Mouse (Mus musculus) forebrain, postnatal 0 days (tissue): Measurements from ENCODE around the gene Nhlrc2. TPM values are rescaled to one million over a fixed set of nuclear protein-coding genes. Genes with fewer than 3 reads are reported as not detected.
A peak's percentile ranks its signal among the peaks of the same experiment; 100 is the strongest.

Source experiments
- ATAC-seq: fragments of 200-750 bp; cut with Nextera tagmentation; 2 replicates; pipeline ENCODE4 v1.8.0; 2017; ENCODE audit warnings: mild to moderate bottlenecking, moderate library complexity
- DNase-seq: peaks from one replicate; pipeline ENCODE4 v3.0.0-alpha.2; 2015
- H3K27ac ChIP-seq: fragments of 300-500 bp; sonication (generic); 2 replicates; pipeline ENCODE4 v1.5.1; 2014; ENCODE audit warnings: low read depth, mild to moderate bottlenecking, antibody characterized with exemption, low read length, moderate library complexity, mixed read lengths
- H3K27me3 ChIP-seq: fragments of 300-500 bp; sonication (generic); 2 replicates; pipeline ENCODE4 v1.6.1; 2014; ENCODE audit warnings: mild to moderate bottlenecking, low read length, mixed read lengths; ENCODE audit not compliant: insufficient read depth
- H3K36me3 ChIP-seq: fragments of 300-500 bp; sonication (generic); 2 replicates; pipeline ENCODE4 v1.6.1; 2014; ENCODE audit warnings: mild to moderate bottlenecking, moderate library complexity; ENCODE audit not compliant: insufficient read depth
- H3K4me1 ChIP-seq: fragments of 300-500 bp; sonication (generic); 2 replicates; pipeline ENCODE4 v1.6.1; 2014; ENCODE audit warnings: antibody characterized with exemption; ENCODE audit not compliant: insufficient read depth
- H3K4me2 ChIP-seq: fragments of 300-500 bp; sonication (generic); 2 replicates; pipeline ENCODE4 v1.6.1; 2014; ENCODE audit warnings: low read depth, mild to moderate bottlenecking, moderate library complexity
- H3K4me3 ChIP-seq: fragments of 300-500 bp; sonication (generic); 2 replicates; pipeline ENCODE4 v1.5.1; 2014; ENCODE audit warnings: low read depth, low read length, mixed read lengths
- H3K9ac ChIP-seq: fragments of 300-500 bp; sonication (generic); 2 replicates; pipeline ENCODE4 v1.6.1; 2014; ENCODE audit warnings: mild to moderate bottlenecking
- H3K9me3 ChIP-seq: fragments of 300-500 bp; sonication (generic); 2 replicates; pipeline ENCODE4 v1.6.1; 2016; ENCODE audit warnings: low read length
- CTCF ChIP-seq: sonication (generic); IDR thresholded peaks from 2 replicates; pipeline ENCODE4 v1.5.1; 2016; ENCODE audit warnings: antibody characterized with exemption, control low read depth, low read depth
- WGBS: fragments of 180-500 bp; shearing (Covaris S2); extraction: QIAGEN DNeasy Blood & Tissue Kit; methylation state at CpG from one replicate; pipeline ENCODE4 v1.1.7; 2014; 5-methylcytosine and 5-hydroxymethylcytosine counted together
- polyA plus RNA-seq: library from polyadenylated mRNA; unstranded; fragments of >200 nt; fragmentation: Nextera tagmentation; extraction: Ambion mirVana; gene quantifications from 2 replicates; pipeline ENCODE4 v1.2.1, GENCODE M21; 2015
- total RNA-seq: library from RNA; depleted of rRNA; stranded (reverse); fragments of >200 nt; gene quantifications from 2 replicates; pipeline ENCODE4 v1.2.3, GENCODE M21; 2014

The Nhlrc2 gene
- total and polyA plus RNA-seq, 2 experiments from 2014 or later: 5.8 to 13.7 TPM

DNA sequence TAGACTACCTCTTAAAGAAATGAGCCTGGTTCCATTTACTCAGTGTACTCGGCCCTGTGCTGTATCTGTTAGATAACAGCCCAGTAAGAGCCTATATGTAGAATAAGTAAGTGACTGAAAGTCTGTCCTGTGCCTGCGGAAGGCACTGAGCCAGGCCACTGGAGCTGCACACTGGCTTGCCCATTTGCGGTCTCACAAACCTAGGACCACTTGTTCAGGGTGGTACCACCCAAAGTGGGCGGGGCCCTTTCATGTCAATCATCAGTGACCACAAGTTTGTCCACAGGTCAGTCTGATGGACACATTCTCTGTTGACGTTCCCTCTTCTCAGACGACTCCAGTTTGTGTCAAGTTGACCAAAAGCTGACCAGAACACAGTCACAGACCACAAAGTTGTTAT is 40.9 kb downstream of the Nhlrc2 start:
- Histone ChIP-seq H3K9me3 (no peaks in the 10 kb centered on the region), H3K4me1 (no peaks in the 10 kb centered on the region), H3K4me2 (no peak overlapping the region), H3K4me3 (no peak overlapping the region), H3K27me3 (no peaks in the 10 kb centered on the region), H3K9ac (no peak overlapping the region), H3K27ac (no peak overlapping the region), H3K36me3 (peaks cover 37% of the 10 kb centered on the region)
- ATAC-seq (no peak), DNase-seq (no peak)
- no peak for TF ChIP-seq CTCF
- 96% methylated on average over 6 of the region's 6 CpGs for WGBS

DNA sequence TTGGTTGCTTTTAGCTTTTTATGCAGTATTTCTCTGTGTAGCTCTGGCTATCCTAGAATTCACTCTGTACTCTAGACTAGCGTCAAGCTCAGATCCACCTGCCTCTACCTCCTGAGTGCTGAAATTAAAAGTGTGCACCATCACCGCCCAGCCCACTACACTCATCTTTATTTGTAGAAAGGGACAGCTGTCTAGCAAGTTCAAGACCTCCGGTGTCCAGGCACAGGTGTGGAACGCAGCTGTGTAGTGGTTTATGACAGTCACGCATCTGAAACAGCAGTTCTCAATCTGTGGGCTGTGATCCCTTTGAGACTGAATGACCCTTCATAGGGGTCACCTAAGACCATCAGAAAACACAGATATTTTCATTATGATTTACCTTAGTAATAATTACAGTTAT is 41.4 kb downstream of the Nhlrc2 start:
- no peak for TF ChIP-seq CTCF
- 96% methylated on average over 5 of the region's 5 CpGs for whole genome bisulfite sequencing
- no peak overlapping the region for H3K27ac ChIP-seq
- no peaks in the 10 kb centered on the region for H3K27me3 ChIP-seq
- H3K9me3 ChIP-seq: no peaks in the 10 kb centered on the region
- no peak for DNase-seq
- H3K36me3 ChIP-seq: peaks cover 38% of the 10 kb centered on the region
- no peak overlapping the region for H3K4me3 ChIP-seq
- ATAC-seq: no peak
- H3K4me2 ChIP-seq: no peak overlapping the region
- no peak overlapping the region for H3K9ac ChIP-seq
- H3K4me1 ChIP-seq: no peaks in the 10 kb centered on the region

DNA sequence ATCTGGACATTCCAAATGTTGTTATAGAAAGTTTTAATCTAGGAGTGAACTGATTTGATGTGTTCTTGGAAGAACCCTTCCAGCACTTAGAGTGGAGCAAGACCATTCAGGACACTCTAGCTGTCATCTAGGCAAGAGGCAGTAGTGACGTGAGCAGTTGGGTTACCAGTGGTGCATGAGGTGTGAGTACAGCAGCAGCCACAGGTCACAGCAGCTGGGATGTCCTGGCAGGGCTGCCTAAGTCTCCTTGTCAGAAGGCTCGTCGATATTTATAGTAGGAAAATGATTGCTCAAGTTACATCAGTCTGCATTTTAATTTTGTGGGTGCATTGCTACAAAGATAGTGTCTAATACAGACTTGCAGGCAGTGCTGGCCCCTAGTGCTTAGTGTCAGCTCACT is 42.2 kb downstream of the Nhlrc2 start:
- H3K36me3 ChIP-seq: peaks cover 46% of the 10 kb centered on the region
- no peaks in the 10 kb centered on the region for H3K27me3 ChIP-seq
- H3K4me3 ChIP-seq: no peak overlapping the region
- WGBS: 96% methylated on average over 3 of the region's 3 CpGs
- H3K27ac ChIP-seq: no peak overlapping the region
- no peak overlapping the region for H3K9ac ChIP-seq
- no peaks in the 10 kb centered on the region for H3K4me1 ChIP-seq
- ATAC-seq (no peak), DNase-seq (no peak)
- TF ChIP-seq CTCF: no peak
- H3K9me3 ChIP-seq: no peaks in the 10 kb centered on the region
- no peak overlapping the region for H3K4me2 ChIP-seq

DNA sequence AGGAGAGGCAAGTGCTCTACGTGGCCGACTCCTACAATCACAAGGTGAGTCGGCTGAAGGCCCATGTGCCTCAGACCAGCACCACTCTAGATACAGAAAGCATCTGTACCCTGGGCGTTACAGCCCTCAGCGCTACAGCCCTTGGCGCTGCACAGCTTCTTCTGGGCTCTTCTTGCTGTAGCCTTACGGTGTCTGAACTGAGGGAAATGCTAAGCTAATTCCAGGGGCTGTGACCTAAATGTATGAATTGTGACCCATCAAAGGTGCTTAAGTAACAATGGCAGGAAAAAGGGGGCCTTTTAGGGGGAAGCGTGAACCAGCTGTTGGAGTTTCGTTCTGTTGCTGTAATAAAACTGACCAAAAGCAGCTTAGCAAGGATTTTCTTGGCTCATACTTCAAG is 44.4 kb downstream of the Nhlrc2 start:
- ATAC-seq (no peak), DNase-seq (no peak)
- Histone ChIP-seq H3K4me1 (no peaks in the 10 kb centered on the region), H3K9ac (no peak overlapping the region), H3K36me3 (peaks cover 62% of the 10 kb centered on the region), H3K27me3 (no peaks in the 10 kb centered on the region), H3K4me3 (no peak overlapping the region), H3K27ac (no peak overlapping the region), H3K9me3 (no peaks in the 10 kb centered on the region), H3K4me2 (no peak overlapping the region)
- TF ChIP-seq CTCF: no peak
- 92% methylated on average over 9 of the region's 9 CpGs for WGBS

DNA sequence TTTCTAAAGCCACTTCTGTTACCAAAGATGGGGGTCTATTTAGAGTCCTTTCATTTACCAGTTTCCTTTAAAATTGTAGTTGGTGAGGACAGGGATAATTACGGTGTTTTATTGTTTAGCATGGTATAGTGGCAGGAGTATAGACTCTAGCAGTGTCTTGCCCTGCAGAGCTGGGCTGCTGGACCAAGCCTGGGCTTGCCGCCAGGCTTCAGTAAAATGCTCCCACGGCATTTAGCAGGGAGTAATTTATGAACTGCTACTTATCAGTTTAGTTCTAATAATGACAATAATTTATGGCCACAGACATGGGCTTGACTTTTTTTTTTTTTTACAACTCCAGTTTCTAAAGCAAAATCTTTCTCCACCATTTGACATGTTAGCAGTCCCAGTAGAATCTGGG is 51.9 kb downstream of the Nhlrc2 start:
- no peaks in the 10 kb centered on the region for H3K27me3 ChIP-seq
- H3K27ac ChIP-seq: no peak overlapping the region
- peaks cover 26% of the 10 kb centered on the region for H3K36me3 ChIP-seq
- no peak overlapping the region for H3K9ac ChIP-seq
- no peaks in the 10 kb centered on the region for H3K9me3 ChIP-seq
- WGBS: 43% methylated on average over 3 of the region's 3 CpGs
- no peak for TF ChIP-seq CTCF
- no peak overlapping the region for H3K4me2 ChIP-seq
- ATAC-seq: no peak
- H3K4me1 ChIP-seq: no peaks in the 10 kb centered on the region
- no peak for DNase-seq
- H3K4me3 ChIP-seq: no peak overlapping the region

DNA sequence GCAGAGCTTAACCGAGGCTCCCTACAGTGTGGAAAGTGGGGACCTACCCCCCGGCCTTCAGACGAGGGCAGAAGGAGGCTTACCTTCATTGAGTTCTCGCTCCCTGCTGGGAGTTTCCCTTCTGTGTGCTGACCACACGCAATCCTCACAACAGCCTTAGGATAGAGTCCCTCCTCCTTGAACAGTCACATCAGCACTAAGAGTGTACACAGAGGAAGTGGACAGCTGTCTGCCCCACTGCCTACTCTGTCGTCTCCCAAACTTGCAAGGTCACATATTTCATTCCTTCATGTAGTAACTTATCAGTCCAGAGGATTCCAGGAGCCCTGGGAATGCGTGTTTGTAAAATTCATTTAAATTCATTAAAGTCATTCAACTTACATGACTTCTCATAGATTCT is 52.7 kb downstream of the Nhlrc2 start:
- DNase-seq (no peak), ATAC-seq (no peak)
- H3K27ac ChIP-seq: no peak overlapping the region
- 71% methylated on average over 7 of the region's 7 CpGs for WGBS
- H3K9me3 ChIP-seq: no peaks in the 10 kb centered on the region
- peaks cover 18% of the 10 kb centered on the region; the same call in 1 of the 2 replicates for H3K36me3 ChIP-seq
- no peak overlapping the region for H3K4me2 ChIP-seq
- H3K4me3 ChIP-seq: no peak overlapping the region
- TF ChIP-seq CTCF: no peak
- H3K27me3 ChIP-seq: no peaks in the 10 kb centered on the region
- H3K9ac ChIP-seq: no peak overlapping the region
- no peaks in the 10 kb centered on the region for H3K4me1 ChIP-seq

DNA sequence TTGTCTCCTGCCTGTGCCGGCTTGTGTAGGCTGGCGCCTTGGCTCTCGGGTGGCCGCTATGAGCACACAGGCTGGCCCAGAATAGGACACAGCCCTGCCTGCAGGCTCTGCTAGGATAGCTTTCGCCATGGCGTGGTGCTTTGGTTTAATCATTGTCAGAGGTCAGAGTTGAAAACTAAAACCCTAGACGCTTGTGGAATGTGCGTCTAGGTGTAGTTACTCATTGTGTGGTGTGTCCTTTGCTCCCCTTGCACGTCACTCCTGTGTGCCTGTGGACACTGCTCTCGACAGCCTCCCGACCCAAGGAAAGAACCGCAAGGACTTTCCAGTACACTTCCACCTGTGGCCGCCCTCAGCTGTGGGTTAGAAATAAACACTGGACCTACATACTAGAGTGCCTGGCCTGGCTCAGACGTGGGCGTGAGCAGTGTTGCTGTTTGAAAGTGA is 53.9 kb downstream of the Nhlrc2 start:
- ATAC-seq: 0 out of 2 replicates have a peak, but pooled peaks have one; percentile 40
- H3K4me3 ChIP-seq: no peak overlapping the region
- WGBS: 82% methylated on average over 15 of the region's 15 CpGs
- H3K27ac ChIP-seq: no peak overlapping the region
- TF ChIP-seq CTCF: no peak
- H3K4me2 ChIP-seq: no peak overlapping the region
- H3K36me3 ChIP-seq: peaks cover 12% of the 10 kb centered on the region; the same call in 1 of the 2 replicates
- H3K4me1 ChIP-seq: no peaks in the 10 kb centered on the region
- no peaks in the 10 kb centered on the region for H3K9me3 ChIP-seq
- H3K27me3 ChIP-seq: no peaks in the 10 kb centered on the region
- no peak overlapping the region for H3K9ac ChIP-seq
- no peak for DNase-seq

DNA sequence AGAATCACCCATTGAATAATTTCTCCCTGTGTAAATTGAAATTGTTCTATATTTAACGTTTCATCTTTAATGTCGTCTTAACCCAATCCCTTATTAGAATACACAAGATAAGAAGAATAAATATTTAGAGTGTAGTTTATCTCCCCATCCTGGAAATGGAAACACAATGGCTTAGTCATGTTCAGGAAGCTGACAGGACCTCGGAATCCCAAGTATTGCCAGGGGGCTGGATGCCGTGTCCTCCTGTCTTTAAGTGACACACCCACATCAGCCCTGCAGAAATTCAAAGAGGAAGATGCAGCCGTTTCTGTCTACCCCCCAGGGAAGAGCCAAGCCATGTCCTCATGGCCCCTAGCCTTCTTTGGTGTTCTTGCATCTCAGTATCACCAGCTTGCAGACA is 60.9 kb downstream of the Nhlrc2 start:
- Histone ChIP-seq H3K27ac (no peak overlapping the region), H3K4me2 (no peak overlapping the region), H3K9ac (no peak overlapping the region), H3K4me1 (no peaks in the 10 kb centered on the region), H3K27me3 (no peaks in the 10 kb centered on the region), H3K4me3 (no peak overlapping the region), H3K9me3 (no peaks in the 10 kb centered on the region), H3K36me3 (no peaks in the 10 kb centered on the region)
- WGBS: 76% methylated on average over 5 of the region's 5 CpGs
- no peak for DNase-seq
- TF ChIP-seq CTCF: no peak
- no peak for ATAC-seq
